Mouse (Mus musculus) hindbrain, embryonic 10.5 days (tissue): Measurements from ENCODE around the gene Eif4ebp2. TPM values are rescaled to one million over a fixed set of nuclear protein-coding genes. Genes with fewer than 3 reads are reported as not detected.

ENCODE experiments used
- DNase-seq: peaks from one replicate; pipeline ENCODE4 v3.0.0-alpha.2; 2017; ENCODE audit warnings: low spot score
- H3K27ac ChIP-seq: fragments of 300-500 bp; sonication (generic); 2 replicates; pipeline ENCODE4 v1.5.1; 2016; ENCODE audit warnings: mild to moderate bottlenecking, moderate library complexity
- H3K27me3 ChIP-seq: fragments of 300-500 bp; sonication (generic); 2 replicates; pipeline ENCODE4 v1.6.1; 2016; ENCODE audit warnings: mild to moderate bottlenecking; ENCODE audit not compliant: poor library complexity, insufficient read depth, severe bottlenecking
- H3K36me3 ChIP-seq: fragments of 300-500 bp; sonication (generic); 2 replicates; pipeline ENCODE4 v1.6.1; 2016; ENCODE audit warnings: mild to moderate bottlenecking, moderate library complexity
- H3K4me1 ChIP-seq: fragments of 300-500 bp; sonication (generic); replicated peaks from 2 replicates; pipeline ENCODE4 v1.6.1; 2016; ENCODE audit warnings: mild to moderate bottlenecking
- H3K4me3 ChIP-seq: fragments of 300-500 bp; sonication (generic); 2 replicates; pipeline ENCODE4 v1.5.1; 2016; ENCODE audit warnings: mild to moderate bottlenecking, moderate library complexity
- H3K9me3 ChIP-seq: fragments of 300-500 bp; sonication (generic); 2 replicates; pipeline ENCODE4 v1.6.1; 2016; ENCODE audit warnings: mild to moderate bottlenecking, moderate library complexity
- WGBS: fragments of 180-500 bp; shearing (Covaris S2); methylation state at CpG from one replicate; pipeline ENCODE4 v1.1.7; 2016; 5-methylcytosine and 5-hydroxymethylcytosine counted together
- polyA plus RNA-seq: library from polyadenylated mRNA; unstranded; fragments of >200 nt; fragmentation: Nextera tagmentation; extraction: Ambion mirVana; gene quantifications from 2 replicates; pipeline ENCODE4 v1.2.1, GENCODE M21; 2016

Eif4ebp2 gene
- polyA plus RNA-seq, 1 experiment from 2014 or later = 76.8 TPM

- H3K36me3 ChIP-seq = no peaks in the 10 kb centered on the region
- no peak overlapping the region for H3K4me3 ChIP-seq
- peaks cover 31% of the 10 kb centered on the region for H3K4me1 ChIP-seq
- H3K27me3 ChIP-seq = peaks cover 26% of the 10 kb centered on the region
- WGBS = 29% methylated on average over 9 of the region's 9 CpGs
- H3K27ac ChIP-seq = no peak overlapping the region
- DNase-seq = no peak
- H3K9me3 ChIP-seq = 0 out of 2 replicates have a peak, but pooled peaks cover 3% of the 10 kb centered on the region
Measured at GRCm38 (mm10) chr10:61410193-61410592, 42.3 kb downstream of the Eif4ebp2 start.

DNA sequence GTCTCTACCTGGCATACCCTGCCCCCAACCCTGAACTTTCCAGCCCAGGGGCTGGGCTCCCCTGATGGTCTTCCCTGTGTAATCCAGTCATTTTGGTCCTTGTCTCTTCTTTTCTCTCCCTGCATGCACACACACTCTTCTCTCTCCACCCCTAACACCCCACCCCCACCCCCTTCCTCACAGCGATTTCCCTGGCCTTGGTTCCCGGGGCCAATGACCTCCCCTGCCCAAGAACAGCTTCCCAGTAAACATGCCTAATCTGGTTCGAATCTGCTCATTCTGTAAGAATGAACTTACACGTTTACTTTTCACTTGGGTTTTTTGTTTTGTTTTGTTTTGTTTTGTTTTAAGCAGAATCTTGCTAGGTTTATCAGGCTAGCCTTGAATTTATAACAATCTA lies 42.7 kb downstream of the Eif4ebp2 start:
- Histone ChIP-seq H3K27ac (no peak overlapping the region), H3K4me1 (peaks cover 31% of the 10 kb centered on the region), H3K4me3 (no peak overlapping the region), H3K27me3 (peaks cover 23% of the 10 kb centered on the region), H3K9me3 (0 out of 2 replicates have a peak, but pooled peaks cover 3% of the 10 kb centered on the region), H3K36me3 (no peaks in the 10 kb centered on the region)
- WGBS = 9% methylated on average over 4 of the region's 4 CpGs
- DNase-seq = no peak

- WGBS = 21% methylated on average over 10 of the region's 10 CpGs
- no peak for DNase-seq
- H3K9me3 ChIP-seq = 0 out of 2 replicates have a peak, but pooled peaks cover 3% of the 10 kb centered on the region
- H3K27ac ChIP-seq = no peak overlapping the region
- no peaks in the 10 kb centered on the region for H3K36me3 ChIP-seq
- H3K27me3 ChIP-seq = peaks cover 20% of the 10 kb centered on the region; the same call in 1 of the 2 replicates
- no peak overlapping the region for H3K4me3 ChIP-seq
- H3K4me1 ChIP-seq = peaks cover 21% of the 10 kb centered on the region
Measured at GRCm38 (mm10) chr10:61405958-61406357, 46.5 kb downstream of the Eif4ebp2 start.

- Histone ChIP-seq H3K4me1 (peaks cover 5% of the 10 kb centered on the region), H3K27me3 (peaks cover 15% of the 10 kb centered on the region; the same call in 1 of the 2 replicates), H3K4me3 (no peak overlapping the region), H3K36me3 (no peaks in the 10 kb centered on the region), H3K27ac (no peak overlapping the region), H3K9me3 (0 out of 2 replicates have a peak, but pooled peaks cover 3% of the 10 kb centered on the region)
- 92% methylated on average over 2 of the region's 2 CpGs for WGBS
- no peak for DNase-seq
Measured at GRCm38 (mm10) chr10:61402911-61403310, 49.5 kb downstream of the Eif4ebp2 start.

DNA sequence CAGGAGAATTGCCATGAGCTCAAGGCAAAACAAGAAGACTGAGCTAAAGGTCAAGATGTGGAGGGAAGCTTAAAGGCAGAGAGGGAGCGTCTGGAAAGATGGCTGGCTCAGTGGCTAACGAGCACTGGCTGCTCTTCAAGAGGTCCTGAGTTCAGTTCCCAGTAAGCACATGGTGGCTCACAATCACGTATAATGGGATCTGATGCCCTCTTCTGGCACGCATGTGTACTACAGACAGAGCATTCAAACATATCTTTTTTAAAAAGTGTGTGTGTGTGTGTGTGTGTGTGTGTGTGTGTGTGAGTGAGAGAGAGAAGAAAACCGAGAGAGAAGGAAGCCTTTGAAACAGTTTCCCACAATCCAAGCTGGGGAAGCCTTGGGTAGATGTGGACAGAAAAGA lies 50.0 kb downstream of the Eif4ebp2 start:
- Histone ChIP-seq H3K9me3 (0 out of 2 replicates have a peak, but pooled peaks cover 3% of the 10 kb centered on the region), H3K36me3 (no peaks in the 10 kb centered on the region), H3K27me3 (peaks cover 11% of the 10 kb centered on the region; the same call in 1 of the 2 replicates), H3K27ac (no peak overlapping the region), H3K4me3 (no peak overlapping the region), H3K4me1 (peaks cover 6% of the 10 kb centered on the region)
- no peak for DNase-seq
- WGBS = 72% methylated on average over 5 of the region's 5 CpGs

- 89% methylated on average over 5 of the region's 5 CpGs for WGBS
- H3K9me3 ChIP-seq = no peaks in the 10 kb centered on the region
Measured at GRCm38 (mm10) chr10:61400407-61400806, 52.1 kb downstream of the Eif4ebp2 start.

GRCm38 (mm10) chr10:61399156-61399734 lies 53.2 kb downstream of the Eif4ebp2 start:
- Histone ChIP-seq H3K27ac (no peak overlapping the region), H3K4me3 (no peak overlapping the region), H3K4me1 (peaks cover 13% of the 10 kb centered on the region), H3K27me3 (no peaks in the 10 kb centered on the region), H3K9me3 (no peaks in the 10 kb centered on the region), H3K36me3 (no peaks in the 10 kb centered on the region)
- peak; percentile 84 for DNase-seq
- 28% methylated on average over 13 of the region's 13 CpGs for WGBS

More at GRCm38 (mm10) chr10:61400407-61400806, 52.1 kb downstream of the Eif4ebp2 start:
- no peak for DNase-seq
- peaks cover 6% of the 10 kb centered on the region for H3K4me1 ChIP-seq
- peaks cover under 1% of the 10 kb centered on the region; the same call in 1 of the 2 replicates for H3K27me3 ChIP-seq
- no peak overlapping the region for H3K4me3 ChIP-seq
- H3K36me3 ChIP-seq = no peaks in the 10 kb centered on the region
- H3K27ac ChIP-seq = no peak overlapping the region

- Histone ChIP-seq H3K27me3 (no peaks in the 10 kb centered on the region), H3K4me1 (peaks cover 13% of the 10 kb centered on the region), H3K4me3 (no peak overlapping the region), H3K9me3 (no peaks in the 10 kb centered on the region), H3K36me3 (no peaks in the 10 kb centered on the region), H3K27ac (peak overlapping the region; percentile 70)
- WGBS = 35% methylated on average over 3 of the region's 3 CpGs
- DNase-seq = no peak
Measured at GRCm38 (mm10) chr10:61398125-61398524, 54.3 kb downstream of the Eif4ebp2 start.

DNA sequence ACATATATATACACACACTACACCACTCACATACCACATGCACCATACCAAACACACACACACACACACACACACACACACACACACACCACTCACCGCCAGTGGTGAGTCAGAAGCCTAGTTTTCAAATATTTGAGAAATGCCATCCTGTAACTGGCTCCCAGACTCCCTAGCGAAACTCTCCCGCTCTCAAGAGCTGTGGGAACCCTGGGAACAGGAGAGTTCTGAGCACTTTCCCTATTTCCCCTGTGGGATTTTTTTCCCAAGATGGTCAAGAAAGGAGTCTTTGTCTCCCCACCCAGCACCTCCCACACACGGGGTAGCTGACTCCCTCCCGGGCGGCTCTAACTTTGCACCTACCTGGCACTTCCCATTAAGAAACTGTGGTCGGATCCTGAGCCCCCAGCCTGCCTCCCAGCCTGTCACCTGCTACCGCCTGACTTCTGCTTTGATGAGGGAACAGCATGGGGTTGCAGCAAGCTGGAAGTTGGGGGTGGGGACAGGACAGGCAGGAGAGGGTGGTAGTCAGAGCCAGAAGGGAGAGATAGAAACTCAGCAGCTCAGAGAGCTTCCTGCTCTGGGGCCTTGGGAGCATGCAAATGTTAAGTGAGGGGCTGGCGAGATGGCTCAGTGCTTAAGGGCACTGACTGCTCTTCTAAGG lies 57.9 kb downstream of the Eif4ebp2 start:
- Histone ChIP-seq H3K9me3 (no peaks in the 10 kb centered on the region), H3K36me3 (no peaks in the 10 kb centered on the region), H3K27ac (peak overlapping the region; percentile 53), H3K4me3 (no peak overlapping the region), H3K4me1 (peaks cover 25% of the 10 kb centered on the region), H3K27me3 (no peaks in the 10 kb centered on the region)
- DNase-seq = no peak
- WGBS = 21% methylated on average over 9 of the region's 9 CpGs

- Histone ChIP-seq H3K4me3 (no peak overlapping the region), H3K9me3 (no peaks in the 10 kb centered on the region), H3K4me1 (peaks cover 33% of the 10 kb centered on the region), H3K27ac (peak overlapping the region; percentile 8; the same call in 1 of the 2 replicates), H3K36me3 (no peaks in the 10 kb centered on the region), H3K27me3 (no peaks in the 10 kb centered on the region)
- WGBS = 64% methylated on average over 4 of the region's 4 CpGs
- DNase-seq = no peak
Measured at GRCm38 (mm10) chr10:61392584-61392983, 59.9 kb downstream of the Eif4ebp2 start.

DNA sequence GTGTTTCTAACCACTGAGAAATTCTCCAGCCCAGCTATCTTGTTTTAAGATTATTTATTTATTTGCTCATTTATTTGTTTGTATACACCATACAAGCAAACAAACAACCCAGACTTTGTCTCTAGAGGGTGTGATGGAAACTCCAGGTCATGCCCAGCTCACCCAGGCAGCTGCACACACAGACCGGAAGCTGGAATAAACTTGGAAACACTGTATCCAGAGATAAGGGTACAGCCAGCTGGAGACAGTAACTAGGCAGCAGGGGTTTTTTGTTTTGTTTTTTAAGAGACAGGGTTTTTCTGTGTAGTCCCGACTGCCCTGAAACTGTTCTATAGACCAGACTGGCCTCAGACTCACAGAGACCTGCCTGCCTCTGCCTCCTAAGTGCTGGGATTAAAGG lies 62.3 kb downstream of the Eif4ebp2 start:
- DNase-seq = no peak
- 75% methylated on average over 2 of the region's 2 CpGs for WGBS
- Histone ChIP-seq H3K4me3 (no peak overlapping the region), H3K9me3 (no peaks in the 10 kb centered on the region), H3K36me3 (no peaks in the 10 kb centered on the region), H3K27ac (peak overlapping the region; percentile 69; the same call in 1 of the 2 replicates), H3K27me3 (peaks cover 13% of the 10 kb centered on the region), H3K4me1 (peaks cover 41% of the 10 kb centered on the region)

DNA sequence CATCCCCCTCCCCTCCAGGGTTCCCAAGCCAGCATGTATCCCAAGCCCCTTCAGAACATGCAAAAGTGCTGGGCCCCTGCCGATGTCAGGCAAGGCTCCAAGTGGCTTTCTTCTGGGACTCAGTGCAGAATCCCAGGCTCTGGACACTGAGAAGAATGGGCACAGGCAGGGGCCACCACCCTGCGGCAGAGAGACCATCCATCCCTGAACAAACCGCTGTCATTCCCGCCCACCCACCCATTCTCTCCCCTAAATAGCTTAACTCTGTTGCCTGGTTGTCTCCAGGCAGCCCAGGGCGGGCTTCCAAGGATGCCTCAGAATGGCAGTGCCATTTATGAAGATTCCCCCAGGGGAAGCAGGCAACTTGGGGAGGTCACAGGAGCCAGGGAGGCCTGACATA lies 63.4 kb downstream of the Eif4ebp2 start:
- Histone ChIP-seq H3K36me3 (no peaks in the 10 kb centered on the region), H3K9me3 (no peaks in the 10 kb centered on the region), H3K4me1 (peaks cover 41% of the 10 kb centered on the region), H3K27me3 (peaks cover 20% of the 10 kb centered on the region), H3K4me3 (no peak overlapping the region), H3K27ac (peak overlapping the region; percentile 69)
- 24% methylated on average over 5 of the region's 5 CpGs for WGBS
- DNase-seq = peak; percentile 29

DNA sequence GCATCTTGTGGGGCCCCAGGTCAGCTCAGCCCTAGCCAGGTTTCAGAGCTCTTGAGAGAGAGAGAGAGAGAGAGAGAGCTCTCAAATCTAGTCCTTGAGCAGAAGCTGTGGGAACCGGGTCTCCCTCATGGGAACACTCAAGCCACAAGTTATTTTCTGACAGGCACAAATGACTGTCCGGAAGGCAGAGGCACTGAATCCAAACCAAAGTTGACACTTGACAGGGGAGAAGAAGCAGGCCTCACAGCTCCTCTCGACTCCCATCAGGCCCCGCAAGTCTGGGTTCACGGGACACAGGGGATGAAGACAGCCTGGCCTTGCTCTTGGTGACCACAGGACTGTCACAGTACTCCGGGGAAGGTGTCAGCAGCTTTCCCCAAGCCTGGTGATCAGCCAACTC lies 66.2 kb downstream of the Eif4ebp2 start:
- H3K9me3 ChIP-seq = no peaks in the 10 kb centered on the region
- 75% methylated on average over 6 of the region's 6 CpGs for WGBS
- no peak overlapping the region for H3K4me3 ChIP-seq
- peak overlapping the region; percentile 50; the same call in 1 of the 2 replicates for H3K27ac ChIP-seq
- H3K27me3 ChIP-seq = peaks cover 27% of the 10 kb centered on the region
- peaks cover 60% of the 10 kb centered on the region for H3K4me1 ChIP-seq
- no peak for DNase-seq
- no peaks in the 10 kb centered on the region for H3K36me3 ChIP-seq
